Mouse (Mus musculus): Measurements from ENCODE around the gene Caly. TPM values are rescaled to one million over a fixed set of nuclear protein-coding genes. Genes with fewer than 3 reads are reported as not detected.

Gene Caly
- polyA plus RNA-seq (2012; ENCODE audit: insufficient read depth, low replicate concordance): 0.22 and 5.4 TPM in 2 replicates

DNA sequence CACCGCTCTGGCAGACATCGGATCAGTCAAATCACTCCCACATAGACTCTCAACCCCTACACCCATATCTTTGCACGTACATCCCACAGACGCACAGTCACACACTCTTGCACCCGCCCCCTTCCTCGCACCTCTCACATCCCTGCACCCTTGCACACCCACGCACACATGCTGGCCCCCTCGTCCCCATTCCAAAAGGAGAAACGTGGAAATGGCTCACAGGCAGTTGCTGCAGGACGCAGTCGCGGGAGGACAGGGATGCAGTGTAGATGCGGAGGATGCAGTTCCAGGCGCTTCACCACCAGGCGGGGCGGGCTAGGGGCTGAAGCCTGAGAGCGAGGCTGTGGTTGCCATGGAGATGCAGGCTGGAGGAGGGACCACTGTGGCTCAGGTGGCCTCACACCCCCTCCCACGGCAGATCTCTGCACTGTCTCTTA, at the start of gene Caly:
TSS of gene Caly (minus strand) at position 307 of the 437 bp plus-strand sequence.
- Histone ChIP-seq H3K9me3 (no peaks in the 10 kb centered on the region), H3K36me3 (replicated peaks; ENCODE audit: low read length) (no peaks in the 10 kb centered on the region), H3K27me3 (replicated peaks) (peaks cover 47% of the 10 kb centered on the region), H3K4me3 (replicated peaks) (peak within 1 kb of the TSS; percentile 7), H3K4me1 (peaks cover 35% of the 10 kb centered on the region)
- TF ChIP-seq FLI1 (IDR thresholded peaks at IDR 0.05; ENCODE audit: low read length) (no peak), GATA1 (IDR thresholded peaks at IDR 0.05; ENCODE audit: borderline replicate concordance, low read length) (no peak)

DNA sequence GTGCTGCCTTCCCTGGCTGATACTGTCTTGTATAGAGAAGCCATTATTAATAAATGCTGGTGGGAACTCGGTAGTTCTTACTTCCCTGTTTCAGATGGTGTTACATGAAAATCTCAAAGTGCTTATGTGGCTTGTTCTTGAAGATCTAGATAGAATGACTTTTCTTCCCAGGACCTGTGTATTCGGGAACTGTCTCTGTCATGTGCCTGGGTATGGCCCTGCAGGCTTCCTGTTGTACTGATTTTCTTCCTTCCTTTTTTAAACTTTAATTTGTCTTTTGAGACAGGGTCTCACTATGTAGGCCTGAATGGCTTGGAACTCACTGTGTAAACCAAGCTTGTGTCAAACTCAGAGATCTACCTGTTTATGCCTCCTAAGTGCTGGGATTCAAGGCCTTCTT, 45.6 kb upstream of the Caly start:
- Histone ChIP-seq H3K9me3 (no peaks in the 10 kb centered on the region), H3K4me3 (replicated peaks) (no peak overlapping the region), H3K36me3 (replicated peaks; ENCODE audit: low read length) (peaks cover 27% of the 10 kb centered on the region), H3K27me3 (replicated peaks) (no peaks in the 10 kb centered on the region), H3K4me1 (peaks cover 65% of the 10 kb centered on the region)
- TF ChIP-seq FLI1 (IDR thresholded peaks at IDR 0.05; ENCODE audit: low read length) (no peak), GATA1 (IDR thresholded peaks at IDR 0.05; ENCODE audit: borderline replicate concordance, low read length) (no peak)

GRCm38 (mm10) chr7:140126934-140127333, 44.6 kb upstream of the Caly start:
- Histone ChIP-seq H3K4me1 (peaks cover 65% of the 10 kb centered on the region), H3K4me3 (replicated peaks) (peak overlapping the region; percentile 77), H3K36me3 (replicated peaks; ENCODE audit: low read length) (peaks cover 25% of the 10 kb centered on the region), H3K9me3 (no peaks in the 10 kb centered on the region), H3K27me3 (replicated peaks) (no peaks in the 10 kb centered on the region)
- TF ChIP-seq FLI1 (IDR thresholded peaks at IDR 0.05; ENCODE audit: low read length) (no peak), GATA1 (IDR thresholded peaks at IDR 0.05; ENCODE audit: borderline replicate concordance, low read length) (no peak)

GRCm38 (mm10) chr7:140126022-140126350, 43.6 kb upstream of the Caly start:
- Histone ChIP-seq H3K9me3 (no peaks in the 10 kb centered on the region), H3K27me3 (replicated peaks) (no peaks in the 10 kb centered on the region), H3K4me1 (peaks cover 65% of the 10 kb centered on the region), H3K4me3 (replicated peaks) (peak overlapping the region; percentile 94), H3K36me3 (replicated peaks; ENCODE audit: low read length) (peaks cover 23% of the 10 kb centered on the region)
- TF ChIP-seq FLI1 (IDR thresholded peaks at IDR 0.05; ENCODE audit: low read length): no peak
- TF ChIP-seq GATA1 (IDR thresholded peaks at IDR 0.05; ENCODE audit: borderline replicate concordance, low read length): no peak

GRCm38 (mm10) chr7:140125278-140126021, 43.1 kb upstream of the Caly start:
- H3K4me3 ChIP-seq (replicated peaks): peak overlapping the region; percentile 94
- no peak for TF ChIP-seq FLI1 (IDR thresholded peaks at IDR 0.05; ENCODE audit: low read length)
- TF ChIP-seq GATA1 (IDR thresholded peaks at IDR 0.05; ENCODE audit: borderline replicate concordance, low read length): no peak

DNA sequence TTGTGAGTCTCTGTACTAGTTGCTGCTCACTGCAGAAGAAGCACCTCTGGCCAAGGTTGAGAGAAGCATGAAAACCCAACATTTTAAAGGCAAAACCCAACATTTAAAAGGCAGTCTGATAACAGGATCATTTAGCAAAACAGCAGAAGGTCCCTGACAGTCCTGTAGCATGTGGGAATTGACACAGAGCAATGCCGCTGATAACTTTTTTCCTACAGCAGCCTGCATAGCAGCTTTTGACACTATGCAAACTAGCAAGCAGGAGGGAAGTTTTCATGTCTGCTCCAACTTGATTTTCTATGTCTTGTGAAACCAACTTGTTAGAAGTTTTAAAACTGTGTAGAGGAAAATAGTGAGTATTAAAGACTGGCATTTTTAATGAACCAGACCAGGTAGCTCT, 42.0 kb upstream of the Caly start:
- Histone ChIP-seq H3K9me3 (no peaks in the 10 kb centered on the region), H3K36me3 (replicated peaks; ENCODE audit: low read length) (peaks cover 8% of the 10 kb centered on the region), H3K4me3 (replicated peaks) (no peak overlapping the region), H3K27me3 (replicated peaks) (no peaks in the 10 kb centered on the region), H3K4me1 (peaks cover 71% of the 10 kb centered on the region)
- no peak for TF ChIP-seq FLI1 (IDR thresholded peaks at IDR 0.05; ENCODE audit: low read length)
- TF ChIP-seq GATA1 (IDR thresholded peaks at IDR 0.05; ENCODE audit: borderline replicate concordance, low read length): no peak

More at GRCm38 (mm10) chr7:140125278-140126021, 43.1 kb upstream of the Caly start:
- Histone ChIP-seq H3K4me1 (peaks cover 68% of the 10 kb centered on the region), H3K9me3 (no peaks in the 10 kb centered on the region), H3K36me3 (replicated peaks; ENCODE audit: low read length) (peaks cover 19% of the 10 kb centered on the region), H3K27me3 (replicated peaks) (no peaks in the 10 kb centered on the region)

DNA sequence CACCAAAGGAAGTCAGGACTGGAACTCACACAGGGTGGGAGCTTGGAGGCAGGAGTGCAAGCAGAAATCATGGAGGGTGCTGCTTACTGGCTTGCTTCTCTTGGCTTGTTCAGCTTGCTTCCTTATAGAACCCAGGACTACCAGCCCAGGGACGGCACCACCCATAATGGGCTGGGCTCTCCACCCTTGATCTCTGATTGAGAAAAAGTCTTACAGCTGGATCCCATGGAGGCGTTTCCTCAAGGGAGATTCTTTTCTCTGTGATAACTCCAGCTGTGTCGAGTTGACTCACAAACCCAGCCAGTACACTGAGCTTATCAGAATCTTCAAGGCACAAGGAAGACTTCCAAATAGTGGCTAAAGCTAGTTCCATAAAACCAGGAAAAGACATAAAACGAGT, 40.4 kb upstream of the Caly start:
- Histone ChIP-seq H3K9me3 (no peaks in the 10 kb centered on the region), H3K36me3 (replicated peaks; ENCODE audit: low read length) (no peaks in the 10 kb centered on the region), H3K4me3 (replicated peaks) (no peak overlapping the region), H3K27me3 (replicated peaks) (no peaks in the 10 kb centered on the region), H3K4me1 (peaks cover 65% of the 10 kb centered on the region)
- no peak for TF ChIP-seq GATA1 (IDR thresholded peaks at IDR 0.05; ENCODE audit: borderline replicate concordance, low read length)
- TF ChIP-seq FLI1 (IDR thresholded peaks at IDR 0.05; ENCODE audit: low read length): no peak

DNA sequence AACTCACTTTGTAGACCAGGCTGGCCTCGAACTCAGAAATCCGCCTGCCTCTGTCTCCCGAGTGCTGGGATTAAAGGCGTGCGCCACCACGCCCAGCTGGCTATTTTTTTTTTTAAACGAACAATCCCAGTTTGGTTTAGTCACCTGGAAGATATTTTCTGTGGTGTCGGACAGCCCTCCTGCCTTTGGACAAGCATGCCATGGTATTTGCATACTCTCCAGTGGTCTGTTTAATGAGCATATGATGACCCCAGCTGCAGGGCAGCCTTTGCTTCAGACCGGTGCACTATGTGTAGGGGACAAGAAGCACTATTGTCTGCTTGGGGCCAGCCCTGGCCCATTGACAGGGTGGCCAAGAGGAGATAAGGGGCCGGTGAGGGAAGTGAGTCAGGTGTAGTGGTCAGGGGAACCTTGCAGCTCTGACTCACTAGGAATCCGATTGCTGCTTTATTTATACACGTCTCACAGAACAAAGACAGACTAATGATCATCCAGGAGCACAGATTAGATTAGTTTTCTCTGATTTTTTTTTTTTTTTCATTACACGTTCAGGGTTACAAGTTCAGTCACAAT, 39.1 kb upstream of the Caly start:
- TF ChIP-seq FLI1 (IDR thresholded peaks at IDR 0.05; ENCODE audit: low read length): no peak
- no peak for TF ChIP-seq GATA1 (IDR thresholded peaks at IDR 0.05; ENCODE audit: borderline replicate concordance, low read length)
- H3K36me3 ChIP-seq (replicated peaks; ENCODE audit: low read length): no peaks in the 10 kb centered on the region
- peak overlapping the region; percentile 64 for H3K4me3 ChIP-seq (replicated peaks)
- H3K9me3 ChIP-seq: no peaks in the 10 kb centered on the region
- no peaks in the 10 kb centered on the region for H3K27me3 ChIP-seq (replicated peaks)
- H3K4me1 ChIP-seq: peaks cover 63% of the 10 kb centered on the region

DNA sequence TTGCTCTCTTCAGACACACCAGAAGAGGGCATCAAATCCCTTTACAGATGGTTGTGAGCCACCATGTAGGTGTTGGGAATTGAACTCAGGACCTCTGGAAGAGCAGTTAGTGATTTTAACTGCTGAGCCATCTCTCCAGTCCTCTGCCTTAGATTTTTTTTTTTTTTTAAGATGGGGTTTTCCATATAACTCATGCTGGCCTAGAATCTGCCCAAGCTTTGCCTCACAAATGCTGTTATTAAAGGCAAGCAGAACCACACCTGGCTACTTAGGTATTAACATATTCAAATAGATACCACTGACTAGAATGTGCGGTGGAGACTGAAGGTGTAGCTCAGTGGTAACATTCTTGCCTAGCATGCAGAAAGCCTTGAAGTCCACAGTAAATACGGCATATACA, 38.1 kb upstream of the Caly start:
- TF ChIP-seq GATA1 (IDR thresholded peaks at IDR 0.05; ENCODE audit: borderline replicate concordance, low read length): no peak
- no peak for TF ChIP-seq FLI1 (IDR thresholded peaks at IDR 0.05; ENCODE audit: low read length)
- Histone ChIP-seq H3K36me3 (replicated peaks; ENCODE audit: low read length) (no peaks in the 10 kb centered on the region), H3K27me3 (replicated peaks) (no peaks in the 10 kb centered on the region), H3K4me1 (peaks cover 62% of the 10 kb centered on the region), H3K4me3 (replicated peaks) (no peak overlapping the region), H3K9me3 (no peaks in the 10 kb centered on the region)

DNA sequence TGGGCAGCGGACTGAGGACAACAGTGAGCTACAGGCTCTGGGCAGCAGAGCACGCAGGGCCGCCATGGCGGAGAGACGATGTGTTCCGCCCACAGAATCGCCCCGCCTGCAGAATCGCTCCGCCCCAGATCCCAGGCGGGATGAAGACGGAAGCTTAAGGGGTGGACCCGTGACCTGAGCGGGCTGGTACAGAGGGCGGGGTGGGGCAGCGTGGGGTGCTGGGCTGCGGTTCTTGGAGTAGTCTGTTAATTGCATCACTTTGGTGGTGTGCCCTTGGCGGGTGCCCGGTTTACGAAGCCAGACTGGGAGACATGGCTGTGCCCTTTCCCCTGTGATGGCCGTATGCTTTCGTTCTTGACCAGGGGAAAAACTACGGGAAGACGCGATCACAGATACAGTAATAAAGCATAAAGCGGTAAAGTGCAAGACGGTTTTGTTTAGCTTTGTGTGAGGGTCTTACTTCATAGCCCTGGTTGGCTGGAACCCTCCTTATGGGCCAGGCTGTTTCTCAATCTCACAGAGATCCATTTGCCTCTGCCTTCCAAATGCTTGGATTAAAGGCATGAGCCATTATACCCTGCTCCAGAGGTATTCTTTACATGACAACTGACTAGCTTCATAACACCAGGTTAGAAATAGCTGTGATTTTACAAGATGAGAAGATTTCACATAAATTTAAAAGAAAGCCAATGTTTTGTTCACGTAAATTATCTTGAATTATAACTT, 34.1 kb upstream of the Caly start, which contains the start of gene Echs1:
TSS of gene Echs1 (minus strand) at position 148 of the 726 bp plus-strand sequence.
- Histone ChIP-seq H3K4me1 (peaks cover 37% of the 10 kb centered on the region), H3K36me3 (replicated peaks; ENCODE audit: low read length) (peaks cover 15% of the 10 kb centered on the region), H3K4me3 (replicated peaks) (peak within 1 kb of the TSS; percentile 94), H3K27me3 (replicated peaks) (no peaks in the 10 kb centered on the region), H3K9me3 (no peaks in the 10 kb centered on the region)
- TF ChIP-seq FLI1 (IDR thresholded peaks at IDR 0.05; ENCODE audit: low read length): no peak
- no peak for TF ChIP-seq GATA1 (IDR thresholded peaks at IDR 0.05; ENCODE audit: borderline replicate concordance, low read length)
